8 mouse cellular contexts compared by ENCODE assay signal in genomic region chr2:112367726-112368673, GRCm38 (mm10). TPM values are rescaled to one million over a fixed set of nuclear protein-coding genes. Genes with fewer than 3 reads are reported as not detected.
DNase-seq lines count a peak whose midpoint lies in the region; ATAC-seq and TF ChIP-seq lines count a peak whose summit lies in the region.

Gene Emc4 (minus strand): TSS chr2:112368027.

- H3K79me2 ChIP-seq in C2C12 (ENCODE audit: control insufficient read depth, insufficient read depth): peaks cover 39% of the 10 kb centered on the region

- no peaks in the 10 kb centered on the region for H3K27me3 ChIP-seq in C2C12 (ENCODE audit: control insufficient read depth, insufficient read depth, insufficient read length)
- no peaks in the 10 kb centered on the region for H3K27me3 ChIP-seq in erythroblast, embryonic 14.5 days (ENCODE audit: control insufficient read depth)
- H3K27me3 ChIP-seq in heart, embryonic 12.5 days (replicated peaks): no peaks in the 10 kb centered on the region
- no peaks in the 10 kb centered on the region for H3K27me3 ChIP-seq in kidney, postnatal 0 days (ENCODE audit: insufficient read depth, low read length)
- no peaks in the 10 kb centered on the region for H3K27me3 ChIP-seq in liver, embryonic 11.5 days (replicated peaks; ENCODE audit: control insufficient read depth, insufficient read depth, low read length)
- no peaks in the 10 kb centered on the region for H3K27me3 ChIP-seq in stomach, embryonic 14.5 days (ENCODE audit: control insufficient read depth, insufficient read depth, low read length)

- H3K9me3 ChIP-seq in erythroblast, embryonic 14.5 days (ENCODE audit: control insufficient read depth, low read length): no peaks in the 10 kb centered on the region
- no peaks in the 10 kb centered on the region for H3K9me3 ChIP-seq in heart, embryonic 12.5 days (replicated peaks)
- no peaks in the 10 kb centered on the region for H3K9me3 ChIP-seq in kidney, postnatal 0 days (replicated peaks; ENCODE audit: low read length)
- H3K9me3 ChIP-seq in liver, embryonic 11.5 days (ENCODE audit: control insufficient read depth, low read length): no peaks in the 10 kb centered on the region
- H3K9me3 ChIP-seq in stomach, embryonic 14.5 days (ENCODE audit: control insufficient read depth, low read depth, low read length): no peaks in the 10 kb centered on the region

- TF ChIP-seq CTCF in C2C12 (IDR thresholded peaks at IDR 0.05; ENCODE audit: control insufficient read depth, insufficient read depth, insufficient read length): no peak
- no peak for TF ChIP-seq CTCF in brain, embryonic 14.5 days (IDR thresholded peaks at IDR 0.05; ENCODE audit: borderline replicate concordance, extremely low read depth, insufficient read depth, insufficient read length)
- 0 out of 2 replicates have a peak, but pooled peaks have one; percentile 4 for TF ChIP-seq CTCF in kidney, postnatal 0 days (IDR thresholded peaks at IDR 0.05; ENCODE audit: low read depth)

- peak within 1 kb of the TSS; percentile 98 for H3K4me3 ChIP-seq in C2C12 (ENCODE audit: insufficient read depth, poor library complexity, severe bottlenecking)
- H3K4me3 ChIP-seq in erythroblast, embryonic 14.5 days (replicated peaks): peak within 1 kb of the TSS; percentile 91
- H3K4me3 ChIP-seq in heart, embryonic 12.5 days: peak within 1 kb of the TSS; percentile 74
- peak within 1 kb of the TSS; percentile 98 for H3K4me3 ChIP-seq in kidney, postnatal 0 days (replicated peaks; ENCODE audit: low read depth, low read length)
- peak within 1 kb of the TSS; percentile 82 for H3K4me3 ChIP-seq in liver, embryonic 11.5 days (ENCODE audit: low read depth, low read length)
- H3K4me3 ChIP-seq in stomach, embryonic 14.5 days (ENCODE audit: low read depth, low read length): peak within 1 kb of the TSS; percentile 82

- ATAC-seq in heart, embryonic 12.5 days (ENCODE audit: insufficient number of reproducible peaks, low FRiP score): peak; percentile 77
- ATAC-seq in kidney, postnatal 0 days (replicated peaks; ENCODE audit: low FRiP score, low read depth): peak; percentile 90
- peak; percentile 79 for ATAC-seq in liver, embryonic 11.5 days (replicated peaks; ENCODE audit: low FRiP score)
- ATAC-seq in stomach, embryonic 14.5 days (ENCODE audit: insufficient number of reproducible peaks, insufficient read depth, low FRiP score, low read depth): peak; percentile 83

- peaks cover 17% of the 10 kb centered on the region for H3K36me3 ChIP-seq in C2C12 (ENCODE audit: control insufficient read depth, insufficient read depth)
- H3K36me3 ChIP-seq in erythroblast, embryonic 14.5 days (ENCODE audit: control insufficient read depth): peaks cover 26% of the 10 kb centered on the region
- peaks cover 21% of the 10 kb centered on the region for H3K36me3 ChIP-seq in heart, embryonic 12.5 days
- H3K36me3 ChIP-seq in kidney, postnatal 0 days (ENCODE audit: insufficient read depth, low read length): 0 out of 2 replicates have a peak, but pooled peaks cover 6% of the 10 kb centered on the region
- H3K36me3 ChIP-seq in liver, embryonic 11.5 days (ENCODE audit: control insufficient read depth, insufficient read depth, low read length): peaks cover 11% of the 10 kb centered on the region; the same call in 1 of the 2 replicates
- H3K36me3 ChIP-seq in stomach, embryonic 14.5 days (ENCODE audit: control insufficient read depth, insufficient read depth, low read length): peaks cover 13% of the 10 kb centered on the region; the same call in 1 of the 2 replicates

- H3K27ac ChIP-seq in heart, embryonic 12.5 days (ENCODE audit: poor library complexity, severe bottlenecking): peak within 1 kb of the TSS; percentile 81
- peak within 1 kb of the TSS; percentile 74 for H3K27ac ChIP-seq in kidney, postnatal 0 days
- H3K27ac ChIP-seq in liver, embryonic 11.5 days (ENCODE audit: low read depth, low read length): peak within 1 kb of the TSS; percentile 78
- H3K27ac ChIP-seq in stomach, embryonic 14.5 days (ENCODE audit: low read length): peak within 1 kb of the TSS; percentile 58

- peaks cover 29% of the 10 kb centered on the region for H3K4me1 ChIP-seq in erythroblast, embryonic 14.5 days (ENCODE audit: control insufficient read depth)
- peaks cover 9% of the 10 kb centered on the region; the same call in 1 of the 2 replicates for H3K4me1 ChIP-seq in heart, embryonic 12.5 days (replicated peaks)
- no peaks in the 10 kb centered on the region for H3K4me1 ChIP-seq in kidney, postnatal 0 days (replicated peaks; ENCODE audit: insufficient read depth, low read length)
- peaks cover 8% of the 10 kb centered on the region for H3K4me1 ChIP-seq in liver, embryonic 11.5 days (replicated peaks; ENCODE audit: control insufficient read depth, insufficient read depth, low read length)
- H3K4me1 ChIP-seq in stomach, embryonic 14.5 days (ENCODE audit: control insufficient read depth, insufficient read depth, low read length): peaks cover 6% of the 10 kb centered on the region; the same call in 1 of the 2 replicates

- peak within 1 kb of the TSS; percentile 50 for H3ac ChIP-seq in C2C12 (ENCODE audit: control insufficient read depth, insufficient read length, low read depth)

- WGBS in heart, embryonic 12.5 days: 2% methylated on average over 46 of the region's 46 CpGs
- 1% methylated on average over 46 of the region's 46 CpGs for WGBS in kidney, postnatal 0 days
- under 1% methylated on average over 46 of the region's 46 CpGs for WGBS in liver, embryonic 11.5 days
- 2% methylated on average over 46 of the region's 46 CpGs for WGBS in stomach, embryonic 14.5 days

- peak; percentile 29; the same call in 1 of the 2 replicates for TF ChIP-seq POLR2A in brain, embryonic 14.5 days (IDR thresholded peaks at IDR 0.05; ENCODE audit: borderline replicate concordance, extremely low read depth, insufficient read depth, insufficient read length, poor library complexity, severe bottlenecking)

- peak within 1 kb of the TSS; percentile 75 for H3K9ac ChIP-seq in heart, embryonic 12.5 days
- peak within 1 kb of the TSS; percentile 87 for H3K9ac ChIP-seq in kidney, postnatal 0 days (ENCODE audit: low read depth, low read length)
- peak within 1 kb of the TSS; percentile 81 for H3K9ac ChIP-seq in liver, embryonic 11.5 days (ENCODE audit: low read depth, low read length)
- H3K9ac ChIP-seq in stomach, embryonic 14.5 days (replicated peaks; ENCODE audit: low read depth, low read length): peak within 1 kb of the TSS; percentile 66

- H3K4me2 ChIP-seq in heart, embryonic 12.5 days: peak within 1 kb of the TSS; percentile 88
- peak within 1 kb of the TSS; percentile 89 for H3K4me2 ChIP-seq in kidney, postnatal 0 days (ENCODE audit: low read length)
- H3K4me2 ChIP-seq in liver, embryonic 11.5 days: peak within 1 kb of the TSS; percentile 89
- peak within 1 kb of the TSS; percentile 86 for H3K4me2 ChIP-seq in stomach, embryonic 14.5 days (replicated peaks; ENCODE audit: low read depth, low read length)

- DNase-seq in brain, embryonic 14.5 days (ENCODE audit: low read depth): peak; percentile 98
- DNase-seq in kidney, postnatal 0 days (ENCODE audit: low spot score): peak; percentile 93
- peak; percentile 94 for DNase-seq in liver, embryonic 11.5 days (ENCODE audit: low spot score)
- peak; percentile 87 for DNase-seq in naive thymus-derived CD4-positive, alpha-beta T cell, adult 2 months (ENCODE audit: low read depth)

- H3K79me3 ChIP-seq in C2C12 (ENCODE audit: low read depth): peaks cover 18% of the 10 kb centered on the region

TF ChIP-seq in C2C12, 6 proteins besides CTCF, POLR2A, EP300 and RAD21:
- no peak for TF ChIP-seq FOSL1 (IDR thresholded peaks at IDR 0.05; ENCODE audit: insufficient read depth, low read length, poor library complexity, severe bottlenecking)
- peak; percentile 64 for TF ChIP-seq MAX (IDR thresholded peaks at IDR 0.05)
- TF ChIP-seq MYOG (IDR thresholded peaks at IDR 0.05; ENCODE audit: control insufficient read depth, extremely low read depth, insufficient read length): no peak
- TF ChIP-seq CEBPB (IDR thresholded peaks at IDR 0.05; ENCODE audit: low read depth): no peak

RNA-seq across cellular contexts. Expression of gene Emc4, which starts in this region (rescaled TPM):
- 152 TPM for polyA plus RNA-seq in C2C12 (2012; fragmentation: generic; extraction: Trizol)
- polyA plus RNA-seq in brain, embryonic 14.5 days (2012; rRNA removed): 103 and 105 TPM in 2 replicates
- polyA plus RNA-seq in erythroblast, embryonic 14.5 days (2012): 0.78 and 1.1 TPM in 2 replicates
- 86.2 and 91.4 TPM in 2 replicates for polyA plus RNA-seq in heart, embryonic 12.5 days (2016; fragmentation: Nextera tagmentation; extraction: Ambion mirVana)
- 127 and 141 TPM in 2 replicates for polyA plus RNA-seq in kidney, postnatal 0 days (2015; fragmentation: Nextera tagmentation; extraction: Ambion mirVana)
- 82.2 and 84.8 TPM in 2 replicates for polyA plus RNA-seq in liver, embryonic 11.5 days (2014; fragmentation: Nextera tagmentation; extraction: Ambion mirVana)
- polyA plus RNA-seq in stomach, embryonic 14.5 days (2014; fragmentation: Nextera tagmentation; extraction: Ambion mirVana): 90.8 and 98.1 TPM in 2 replicates

Comparison
In these comparisons a context has a peak if more than half of its experiments do, and no peak if none do; other contexts are left out.
1. Peak in every context shown above with its lines: DNase-seq, ATAC-seq, H3K4me3 ChIP-seq and H3K27ac ChIP-seq.
2. RNA of gene Emc4 (polyA plus RNA-seq): 152 TPM in C2C12 (single experiment), 127 to 141 TPM in kidney, postnatal 0 days, 103 to 105 TPM in brain, embryonic 14.5 days, 90.8 to 98.1 TPM in stomach, embryonic 14.5 days, 86.2 to 91.4 TPM in heart, embryonic 12.5 days and 82.2 to 84.8 TPM in liver, embryonic 11.5 days; 0.78 to 1.1 TPM in erythroblast, embryonic 14.5 days; every median in the first group is over 10 times any median in the second.